Mouse (Mus musculus) liver, embryonic 15.5 days (tissue): Measurements from ENCODE around the gene Atp5k. TPM values are rescaled to one million over a fixed set of nuclear protein-coding genes. Genes with fewer than 3 reads are reported as not detected.

Experiments
- ATAC-seq: fragments of 200-750 bp; cut with Nextera tagmentation; 2 replicates; pipeline ENCODE4 v1.8.0; 2017; ENCODE audit warnings: moderate number of reproducible peaks, mild to moderate bottlenecking, moderate library complexity; ENCODE audit not compliant: insufficient read depth
- H3K27ac ChIP-seq: fragments of 300-500 bp; sonication (generic); replicated peaks from 2 replicates; pipeline ENCODE4 v1.5.1; 2015; ENCODE audit warnings: mild to moderate bottlenecking, inconsistent platforms
- H3K27me3 ChIP-seq: fragments of 300-500 bp; sonication (generic); 2 replicates; pipeline ENCODE4 v1.6.1; 2015; ENCODE audit warnings: mild to moderate bottlenecking, inconsistent platforms
- H3K36me3 ChIP-seq: fragments of 300-500 bp; sonication (generic); replicated peaks from 2 replicates; pipeline ENCODE4 v1.6.1; 2015; ENCODE audit warnings: moderate library complexity, mild to moderate bottlenecking, inconsistent platforms
- H3K4me1 ChIP-seq: fragments of 300-500 bp; sonication (generic); replicated peaks from 2 replicates; pipeline ENCODE4 v1.6.1; 2015; ENCODE audit warnings: inconsistent platforms
- H3K4me2 ChIP-seq: fragments of 300-500 bp; sonication (generic); 2 replicates; pipeline ENCODE4 v1.6.1; 2015; ENCODE audit warnings: moderate library complexity, mild to moderate bottlenecking, inconsistent platforms
- H3K4me3 ChIP-seq: fragments of 300-500 bp; sonication (generic); replicated peaks from 2 replicates; pipeline ENCODE4 v1.5.1; 2015; ENCODE audit warnings: mild to moderate bottlenecking, inconsistent platforms
- H3K9ac ChIP-seq: fragments of 300-500 bp; sonication (generic); 2 replicates; pipeline ENCODE4 v1.6.1; 2015; ENCODE audit warnings: moderate library complexity, mild to moderate bottlenecking, inconsistent platforms
- H3K9me3 ChIP-seq: fragments of 300-500 bp; sonication (generic); replicated peaks from 2 replicates; pipeline ENCODE4 v1.6.1; 2016; ENCODE audit warnings: inconsistent platforms
- WGBS: fragments of 180-500 bp; shearing (Covaris S2); methylation state at CpG from one replicate; pipeline ENCODE4 v1.1.7; 2015; ENCODE audit warnings: mixed read lengths; ENCODE audit not compliant: insufficient replicate concordance; 5-methylcytosine and 5-hydroxymethylcytosine counted together
- polyA plus RNA-seq: library from polyadenylated mRNA; unstranded; fragments of >200 nt; fragmentation: Nextera tagmentation; extraction: Ambion mirVana; gene quantifications from 2 replicates; pipeline ENCODE4 v1.2.1, GENCODE M21; 2015

Atp5k gene
- polyA plus RNA-seq, 1 experiment from 2014 or later = 216 TPM

DNA sequence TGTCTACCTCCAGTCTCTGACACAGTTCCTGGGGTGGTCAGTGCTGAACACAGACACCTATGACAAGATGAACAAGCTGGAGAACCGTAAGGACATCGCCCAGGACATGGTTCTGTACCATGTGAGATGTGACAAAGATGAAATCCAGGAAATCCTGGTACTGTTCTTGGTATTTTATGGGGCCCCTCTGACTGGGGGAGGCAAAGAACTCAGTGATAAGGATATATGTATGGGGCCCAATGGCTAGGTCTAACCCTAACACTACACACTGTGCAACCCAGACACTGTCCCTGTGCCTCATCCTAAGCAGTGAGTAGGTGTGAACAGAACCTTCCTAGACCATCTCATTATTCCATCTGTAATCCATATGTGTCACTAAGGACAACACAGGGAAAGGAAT lies 10.8 kb downstream of the Atp5k start:
- 0 out of 2 replicates have a peak, but pooled peaks cover 3% of the 10 kb centered on the region for H3K4me1 ChIP-seq
- H3K9ac ChIP-seq = no peak overlapping the region
- no peak overlapping the region for H3K4me3 ChIP-seq
- no peak overlapping the region for H3K27ac ChIP-seq
- no peaks in the 10 kb centered on the region for H3K9me3 ChIP-seq
- H3K4me2 ChIP-seq = no peak overlapping the region
- 57% methylated on average over 2 of the region's 2 CpGs for WGBS
- no peaks in the 10 kb centered on the region for H3K36me3 ChIP-seq
- ATAC-seq = no peak
- no peaks in the 10 kb centered on the region for H3K27me3 ChIP-seq

DNA sequence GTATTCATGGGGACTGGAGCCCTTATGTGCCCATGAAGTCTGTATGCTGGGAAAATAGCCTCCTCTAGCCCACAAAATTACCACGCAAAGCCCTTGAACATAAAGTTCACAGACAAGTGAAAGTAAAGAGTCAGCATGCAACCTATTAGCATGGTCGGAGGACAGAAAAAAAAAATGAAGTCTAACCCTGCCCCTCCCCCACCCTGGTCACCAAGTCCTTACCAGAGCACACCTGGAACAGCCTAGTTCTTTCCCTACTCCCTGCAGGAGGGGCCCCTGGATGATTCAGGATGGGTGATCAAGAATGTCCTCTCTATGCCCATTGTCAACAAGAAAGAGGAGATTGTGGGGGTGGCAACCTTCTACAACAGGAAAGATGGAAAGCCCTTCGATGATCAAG lies 11.5 kb downstream of the Atp5k start:
- Histone ChIP-seq H3K4me2 (no peak overlapping the region), H3K27me3 (no peaks in the 10 kb centered on the region), H3K4me3 (no peak overlapping the region), H3K9me3 (no peaks in the 10 kb centered on the region), H3K4me1 (0 out of 2 replicates have a peak, but pooled peaks cover 3% of the 10 kb centered on the region), H3K9ac (no peak overlapping the region), H3K27ac (no peak overlapping the region), H3K36me3 (no peaks in the 10 kb centered on the region)
- 61% methylated on average over 3 of the region's 3 CpGs for WGBS
- ATAC-seq = no peak

DNA sequence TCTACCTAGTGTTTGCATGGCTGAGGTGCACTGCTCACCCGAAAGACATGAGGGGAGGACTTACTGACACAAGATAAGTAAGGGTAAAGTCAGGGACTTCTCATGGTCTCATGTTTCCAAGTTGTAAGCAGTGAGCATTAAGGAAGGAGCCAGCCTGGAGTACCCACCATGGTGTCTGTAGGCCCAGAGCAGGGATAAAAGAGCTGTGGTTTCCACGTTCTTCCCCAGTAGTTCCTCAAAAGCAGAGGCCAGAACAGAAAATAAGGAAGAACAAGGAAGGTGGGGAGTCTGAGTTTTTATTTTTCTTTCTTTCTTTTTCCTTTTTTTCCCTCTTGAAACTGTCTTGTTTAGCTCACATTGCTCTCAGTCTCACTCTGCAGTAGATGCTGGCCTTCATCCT lies 19.5 kb downstream of the Atp5k start:
- H3K4me3 ChIP-seq = no peak overlapping the region
- no peak overlapping the region for H3K27ac ChIP-seq
- H3K9me3 ChIP-seq = no peaks in the 10 kb centered on the region
- H3K36me3 ChIP-seq = no peaks in the 10 kb centered on the region
- no peak overlapping the region for H3K4me2 ChIP-seq
- H3K9ac ChIP-seq = no peak overlapping the region
- ATAC-seq = no peak
- no peaks in the 10 kb centered on the region for H3K4me1 ChIP-seq
- no peaks in the 10 kb centered on the region for H3K27me3 ChIP-seq
- WGBS = 31% methylated on average over 2 of the region's 2 CpGs

DNA sequence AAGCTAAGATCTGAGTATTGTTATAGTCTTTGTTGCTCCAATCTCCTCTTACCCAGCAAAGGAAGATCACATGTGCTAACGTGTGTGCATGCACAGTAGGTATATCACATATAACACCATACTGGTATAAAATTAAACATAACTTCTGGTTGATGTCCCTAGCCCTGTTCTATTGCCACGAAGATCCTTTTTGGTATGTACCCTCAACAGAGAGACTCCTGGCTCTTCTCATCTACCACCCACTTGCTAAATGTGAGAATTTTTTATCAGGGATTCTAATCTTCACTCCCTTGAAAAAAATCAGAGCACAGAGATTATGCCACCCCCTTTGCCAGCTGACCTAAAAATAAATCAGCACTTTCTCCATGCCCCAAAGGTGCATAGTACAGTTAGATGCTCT lies 27.3 kb downstream of the Atp5k start:
- Histone ChIP-seq H3K4me1 (no peaks in the 10 kb centered on the region), H3K4me3 (no peak overlapping the region), H3K27me3 (no peaks in the 10 kb centered on the region), H3K27ac (no peak overlapping the region), H3K36me3 (no peaks in the 10 kb centered on the region), H3K9ac (no peak overlapping the region), H3K4me2 (no peak overlapping the region), H3K9me3 (no peaks in the 10 kb centered on the region)
- ATAC-seq = no peak
- 59% methylated on average over 2 of the region's 2 CpGs for WGBS

DNA sequence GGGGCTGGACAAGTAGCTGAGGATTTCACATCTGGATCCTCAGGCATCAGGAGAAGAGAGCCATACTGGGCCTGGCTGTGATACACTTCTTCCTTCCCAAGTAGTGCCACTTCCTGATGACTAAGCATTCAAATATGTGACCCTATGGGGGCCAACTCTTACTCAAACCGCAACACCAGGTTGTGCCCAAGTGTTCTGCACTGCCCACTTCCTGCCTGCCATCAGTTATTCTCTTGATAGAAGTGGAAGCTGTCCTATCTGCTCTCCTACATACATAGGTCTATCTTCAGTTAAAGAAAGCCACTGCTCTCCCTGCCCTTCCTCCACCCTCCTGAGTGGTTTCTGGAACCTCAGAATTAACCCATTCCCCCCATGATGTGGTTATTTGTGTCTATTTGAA lies 28.8 kb downstream of the Atp5k start:
- H3K4me3 ChIP-seq = no peak overlapping the region
- no peaks in the 10 kb centered on the region for H3K36me3 ChIP-seq
- no peaks in the 10 kb centered on the region for H3K9me3 ChIP-seq
- H3K27me3 ChIP-seq = no peaks in the 10 kb centered on the region
- no peak overlapping the region for H3K27ac ChIP-seq
- ATAC-seq = peak; percentile 37; the same call in 1 of the 2 replicates
- H3K9ac ChIP-seq = no peak overlapping the region
- no peak overlapping the region for H3K4me2 ChIP-seq
- 10% methylated on average over 1 of the region's 1 CpGs for WGBS
- H3K4me1 ChIP-seq = no peaks in the 10 kb centered on the region

DNA sequence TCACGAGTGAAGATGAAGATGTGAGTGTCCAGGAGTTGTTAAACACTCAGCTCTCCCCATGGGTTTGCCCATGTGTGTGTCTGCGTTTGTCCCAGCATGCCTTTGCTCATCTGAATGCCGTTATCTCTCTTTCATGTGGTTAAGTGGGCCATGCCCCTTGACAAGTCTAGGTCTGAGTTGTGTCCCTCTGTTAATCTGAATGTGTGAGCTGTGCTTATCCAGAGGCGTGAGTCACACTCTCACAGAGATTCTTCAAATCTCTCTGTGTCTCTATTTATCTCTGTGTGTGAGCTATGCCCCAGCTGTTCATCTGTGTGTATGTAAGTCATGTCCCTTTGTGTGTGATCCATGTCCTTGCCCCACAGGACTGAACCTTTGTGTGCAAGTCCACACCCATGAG lies 30.8 kb downstream of the Atp5k start:
- Histone ChIP-seq H3K27ac (no peak overlapping the region), H3K4me3 (no peak overlapping the region), H3K4me2 (no peak overlapping the region), H3K4me1 (no peaks in the 10 kb centered on the region), H3K36me3 (no peaks in the 10 kb centered on the region), H3K9me3 (no peaks in the 10 kb centered on the region), H3K9ac (no peak overlapping the region), H3K27me3 (no peaks in the 10 kb centered on the region)
- WGBS = 43% methylated on average over 4 of the region's 4 CpGs
- ATAC-seq = no peak

DNA sequence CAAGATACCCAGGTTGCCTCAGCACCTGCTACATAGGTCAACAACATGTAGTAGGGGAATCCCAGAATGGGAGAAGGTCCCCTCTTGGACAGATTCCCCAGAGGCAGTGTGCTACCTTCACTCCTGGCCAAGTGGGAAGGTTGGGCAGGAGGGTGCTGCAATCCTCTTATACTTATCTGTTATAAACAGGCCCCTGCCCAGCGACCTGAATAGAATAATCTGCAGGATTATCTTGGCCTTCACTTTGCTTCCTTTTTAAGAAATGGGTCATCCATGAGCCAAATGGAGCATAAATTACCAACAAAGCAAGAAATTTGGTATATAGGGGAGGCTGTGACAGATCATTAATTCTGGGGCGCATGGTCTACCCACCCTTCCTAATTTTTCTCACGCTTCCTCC lies 44.5 kb downstream of the Atp5k start:
- Histone ChIP-seq H3K27ac (no peak overlapping the region), H3K4me1 (no peaks in the 10 kb centered on the region), H3K9me3 (no peaks in the 10 kb centered on the region), H3K27me3 (no peaks in the 10 kb centered on the region), H3K36me3 (no peaks in the 10 kb centered on the region), H3K4me3 (no peak overlapping the region), H3K4me2 (no peak overlapping the region), H3K9ac (no peak overlapping the region)
- 49% methylated on average over 3 of the region's 3 CpGs for WGBS
- ATAC-seq = no peak

DNA sequence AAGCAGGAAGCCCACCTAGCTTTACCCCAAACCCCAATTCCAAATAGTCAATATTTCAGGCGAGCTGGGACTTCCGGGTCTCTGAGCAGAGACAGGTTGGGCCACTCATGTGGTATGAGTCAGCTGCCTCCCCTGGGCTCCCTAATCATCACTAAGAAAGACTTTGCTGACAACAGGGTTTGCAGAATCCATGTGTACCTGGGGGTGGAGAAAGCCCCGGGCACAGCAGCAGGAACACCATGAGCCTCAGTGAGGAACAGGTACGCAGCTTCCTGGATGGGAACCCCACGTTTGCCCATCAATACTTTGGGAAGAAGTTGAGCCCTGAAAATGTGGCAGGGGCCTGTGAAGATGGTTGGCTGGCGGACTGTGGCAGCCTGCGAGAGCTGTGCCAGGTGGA lies 46.0 kb downstream of the Atp5k start, which contains the start of gene Pde6b:
Gene Pde6b (plus strand): TSS at position 191 of the 400 bp plus-strand sequence.
- no peak for ATAC-seq

DNA sequence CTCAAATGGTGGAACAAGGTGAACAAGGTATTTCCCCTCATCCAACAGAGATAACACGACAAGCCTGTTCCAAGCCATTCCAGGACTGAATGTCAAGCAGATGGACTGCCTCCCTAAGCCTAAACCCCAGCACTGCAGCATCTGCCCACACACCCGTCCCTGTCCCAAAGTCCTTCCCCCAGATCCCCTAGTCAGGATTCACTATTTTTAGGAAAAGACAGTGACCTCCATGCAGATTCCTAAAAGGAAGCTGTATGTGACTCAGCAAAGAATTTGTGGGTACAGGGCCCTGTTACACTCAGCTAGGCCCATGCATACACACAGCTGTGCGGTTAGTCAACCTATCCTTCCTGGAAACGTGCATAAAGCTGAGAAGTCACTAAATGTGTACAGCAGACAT lies 47.8 kb downstream of the Atp5k start:
- Histone ChIP-seq H3K4me2 (no peak overlapping the region), H3K4me1 (no peaks in the 10 kb centered on the region), H3K36me3 (no peaks in the 10 kb centered on the region), H3K9me3 (no peaks in the 10 kb centered on the region), H3K27me3 (no peaks in the 10 kb centered on the region), H3K9ac (no peak overlapping the region), H3K27ac (no peak overlapping the region), H3K4me3 (no peak overlapping the region)
- WGBS = 43% methylated on average over 4 of the region's 4 CpGs
- no peak for ATAC-seq

More for the DNA sequence above, 46.0 kb downstream of the Atp5k start, which contains the start of gene Pde6b:
- Histone ChIP-seq H3K9me3 (no peaks in the 10 kb centered on the region), H3K27me3 (no peaks in the 10 kb centered on the region), H3K9ac (no peak within 1 kb of the TSS), H3K4me2 (no peak within 1 kb of the TSS), H3K4me1 (no peaks in the 10 kb centered on the region), H3K36me3 (no peaks in the 10 kb centered on the region), H3K4me3 (no peak within 1 kb of the TSS), H3K27ac (no peak within 1 kb of the TSS)
- WGBS = 55% methylated on average over 7 of the region's 7 CpGs

DNA sequence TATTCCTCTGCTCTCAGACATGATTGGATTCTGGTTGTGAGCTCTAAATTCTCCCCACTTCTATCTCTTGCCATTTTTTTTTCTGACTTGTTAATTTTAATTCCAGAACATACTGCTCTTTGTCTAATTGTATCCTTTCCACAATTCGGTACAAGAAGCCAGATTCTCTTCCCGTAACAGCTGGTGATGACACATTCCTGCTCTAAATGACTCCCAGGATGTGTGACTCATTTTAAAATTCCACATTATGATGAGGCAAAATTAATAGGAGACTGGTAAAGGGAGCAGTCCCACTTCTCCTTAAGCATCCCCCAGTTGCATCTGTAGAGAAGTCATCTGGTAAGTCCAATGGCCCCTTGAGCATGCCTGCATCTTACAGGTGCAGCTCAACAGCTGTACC lies 48.6 kb downstream of the Atp5k start:
- Histone ChIP-seq H3K4me2 (no peak overlapping the region), H3K9ac (no peak overlapping the region), H3K4me1 (no peaks in the 10 kb centered on the region), H3K27me3 (no peaks in the 10 kb centered on the region), H3K27ac (no peak overlapping the region), H3K4me3 (no peak overlapping the region), H3K36me3 (no peaks in the 10 kb centered on the region), H3K9me3 (no peaks in the 10 kb centered on the region)
- ATAC-seq = no peak
- WGBS = 67% methylated on average over 2 of the region's 2 CpGs
